Mouse (Mus musculus): ENCODE data around the gene Fgf2.

Fgf2 gene

DNA sequence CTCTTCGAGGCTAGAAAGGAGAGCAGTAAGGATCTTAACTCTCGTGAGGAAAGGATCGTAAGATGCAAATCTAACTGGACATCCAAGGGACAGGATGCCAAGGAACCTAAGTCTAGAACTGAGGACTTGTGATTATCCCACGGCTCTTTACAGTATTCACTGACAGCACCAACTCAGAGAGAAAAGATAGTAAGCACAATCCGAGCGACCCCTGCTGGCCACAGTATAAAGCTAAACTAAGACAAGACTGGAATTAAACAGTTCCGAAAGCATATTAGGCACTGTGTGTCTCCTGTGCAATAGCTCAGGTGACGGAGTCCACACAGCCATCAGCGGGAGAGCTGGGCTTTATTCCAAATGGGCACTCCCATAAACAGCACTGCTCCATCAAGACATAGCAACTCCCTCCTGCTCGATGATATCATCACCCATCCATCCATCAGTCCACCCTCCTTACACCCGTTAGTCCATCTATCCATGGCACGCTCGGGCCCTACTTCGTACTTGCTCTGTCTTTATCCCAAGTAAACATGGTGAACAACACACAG lies 66.3 kb downstream of the Fgf2 start:
- peak; percentile 55 for DNase-seq (ENCODE audit: inconsistent ontology term)

DNA sequence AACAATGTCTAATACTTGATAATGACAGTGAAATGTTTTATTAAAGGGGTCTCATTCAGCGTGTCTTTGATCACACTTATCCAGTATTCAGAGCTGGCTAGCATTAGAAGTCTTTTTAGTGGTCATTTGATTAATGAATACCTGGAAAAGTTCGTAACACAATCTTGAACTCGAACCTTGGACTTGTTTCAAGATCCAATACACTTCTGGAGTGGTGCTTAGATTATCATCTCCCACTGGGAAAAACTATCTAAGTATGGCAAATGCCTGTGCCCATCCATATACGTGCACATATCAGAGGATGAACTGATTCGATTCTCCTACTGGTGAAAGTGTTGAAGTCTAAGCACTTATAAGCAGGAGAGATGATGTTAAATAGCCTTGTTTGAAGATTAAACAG lies 70.2 kb downstream of the Fgf2 start:
- no peak for DNase-seq (ENCODE audit: inconsistent ontology term)

DNA sequence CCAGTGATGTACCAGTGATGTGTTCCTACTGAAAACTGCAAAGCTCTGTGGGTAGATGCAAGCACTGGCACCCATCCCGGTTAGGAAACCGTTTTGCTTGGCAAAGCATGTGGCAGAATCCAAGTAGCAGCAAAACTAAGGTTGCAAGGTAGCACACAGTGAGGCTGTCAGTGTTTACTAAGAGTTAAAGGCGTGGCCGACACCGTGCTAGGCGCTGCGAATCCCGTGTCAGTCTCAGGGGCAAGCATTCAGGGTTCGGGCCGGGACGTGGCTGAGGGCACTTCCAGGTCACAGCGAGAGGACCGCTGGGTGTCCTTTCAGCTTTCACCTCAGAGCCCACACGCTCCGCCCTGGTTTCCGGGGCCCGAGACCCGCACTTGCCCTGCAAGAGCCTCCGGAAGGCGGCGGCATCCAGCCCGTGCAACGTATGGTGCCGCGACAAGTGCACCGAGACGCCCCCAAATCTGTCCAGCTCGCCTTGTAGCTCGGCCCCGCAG lies 70.9 kb downstream of the Fgf2 start:
- no peak for DNase-seq (ENCODE audit: inconsistent ontology term)

DNA sequence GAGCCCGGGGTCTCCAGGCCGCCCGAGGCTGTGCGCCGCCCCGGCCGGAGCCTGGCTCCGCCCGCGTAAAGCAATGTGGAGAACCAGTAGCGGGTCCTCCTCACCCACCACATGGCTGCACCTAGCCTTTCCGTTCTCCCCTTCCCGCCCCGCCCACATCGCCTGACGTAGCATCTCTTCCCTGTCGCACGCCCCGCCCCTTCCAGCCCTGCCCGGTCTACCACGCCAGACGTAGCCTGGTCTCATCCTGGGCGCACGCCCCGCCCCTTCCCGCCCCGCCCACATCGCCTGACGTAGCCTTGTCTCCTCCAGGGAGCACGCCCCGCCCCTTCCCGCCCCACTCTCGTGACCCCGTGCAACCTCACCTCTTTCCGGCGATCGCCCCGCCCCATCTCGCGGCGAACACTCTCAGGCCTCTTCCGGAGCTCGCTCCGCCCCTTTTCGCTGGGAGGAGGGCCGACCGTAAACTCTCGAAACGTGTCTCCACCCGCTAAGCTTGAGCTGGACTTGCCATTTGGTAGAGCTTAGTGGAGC lies 71.4 kb downstream of the Fgf2 start, which contains the start of gene Spata5:
Gene Spata5 (plus strand): TSS at position 439 of the 534 bp plus-strand sequence.
- DNase-seq (ENCODE audit: inconsistent ontology term) = peak; percentile 100

DNA sequence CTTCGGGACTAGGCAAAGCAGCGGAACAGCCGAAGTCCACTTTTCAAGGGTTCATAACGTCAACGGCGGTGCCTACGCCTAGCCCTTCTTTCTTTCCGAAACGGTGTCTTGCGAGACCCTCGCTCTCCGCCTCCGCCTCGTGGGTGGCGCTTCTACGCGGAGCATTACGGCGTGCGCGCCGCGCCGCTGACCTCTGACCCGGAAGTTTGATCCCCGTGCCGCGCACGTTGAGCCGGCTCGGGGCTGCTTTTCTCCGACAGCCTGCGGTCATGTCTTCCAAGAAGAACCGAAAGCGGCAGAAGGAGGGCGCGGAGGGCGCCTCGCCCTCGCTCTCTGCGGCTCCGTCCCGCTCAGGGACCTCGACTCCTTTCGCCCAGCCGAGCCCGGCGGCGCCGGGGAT lies 71.9 kb downstream of the Fgf2 start, which contains the start of gene Nudt6:
Gene Nudt6 (minus strand): TSS at position 140 of the 400 bp plus-strand sequence.
- DNase-seq (ENCODE audit: inconsistent ontology term) = peak; percentile 97

DNA sequence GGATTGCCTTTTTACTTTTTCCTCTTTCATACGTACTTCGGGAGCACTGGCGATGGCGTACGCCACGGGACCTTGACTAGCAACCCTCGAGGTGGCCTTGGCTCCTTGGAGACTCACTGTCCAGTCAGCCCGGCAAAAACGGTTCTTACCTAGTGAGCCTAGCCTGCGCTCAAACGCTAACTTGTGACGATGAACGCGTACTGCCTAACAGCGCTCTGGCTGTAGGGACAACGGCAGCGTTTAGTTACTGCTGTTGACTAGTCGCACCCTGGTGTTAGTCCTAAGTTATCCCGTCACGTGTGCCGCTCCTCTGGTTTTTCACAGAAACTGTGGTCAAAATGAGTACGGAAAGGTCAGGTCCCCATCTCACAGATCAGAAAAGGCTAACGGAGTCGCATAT lies 72.5 kb downstream of the Fgf2 start:
- DNase-seq (ENCODE audit: inconsistent ontology term) = peak; percentile 45

DNA sequence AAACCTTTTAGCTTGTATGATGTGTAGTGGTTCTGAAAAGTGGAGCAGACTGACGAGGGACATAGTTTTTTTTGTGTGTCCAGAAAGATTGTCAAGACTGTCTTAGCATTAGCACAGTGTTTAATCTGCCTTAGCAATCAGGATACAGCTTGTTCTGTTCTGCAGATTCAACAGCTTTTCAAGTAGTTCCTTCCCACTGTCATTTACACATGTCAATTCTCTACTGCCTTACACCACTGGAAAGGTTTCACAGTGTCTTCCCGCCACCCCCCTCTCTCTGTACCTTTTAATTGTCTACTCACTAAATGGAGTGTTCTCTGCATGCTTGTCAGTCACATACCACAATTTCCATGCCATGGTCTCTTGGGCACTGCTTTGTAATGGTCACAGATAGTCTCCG lies 73.0 kb downstream of the Fgf2 start:
- DNase-seq (ENCODE audit: inconsistent ontology term) = peak; percentile 14

DNA sequence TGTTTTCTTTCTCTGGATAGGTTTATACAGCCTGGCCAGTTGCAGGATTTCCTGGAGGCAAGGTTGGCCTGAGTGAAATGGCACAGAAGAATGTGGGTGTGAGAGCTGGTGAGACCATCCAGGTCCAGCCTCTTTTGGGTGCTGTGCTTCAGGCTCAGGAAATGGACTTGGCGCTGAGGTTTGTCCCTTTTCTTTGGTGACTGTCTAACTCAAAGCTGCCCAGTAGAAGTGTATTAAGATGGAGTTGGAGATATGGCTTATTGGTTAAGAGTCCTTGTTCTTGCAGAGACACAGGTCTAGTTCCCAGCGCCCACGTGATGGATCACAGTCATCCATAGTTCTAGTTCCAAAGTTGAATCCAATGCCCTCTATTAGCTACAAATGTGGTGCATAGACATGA lies 77.9 kb downstream of the Fgf2 start:
- DNase-seq (ENCODE audit: inconsistent ontology term) = no peak

DNA sequence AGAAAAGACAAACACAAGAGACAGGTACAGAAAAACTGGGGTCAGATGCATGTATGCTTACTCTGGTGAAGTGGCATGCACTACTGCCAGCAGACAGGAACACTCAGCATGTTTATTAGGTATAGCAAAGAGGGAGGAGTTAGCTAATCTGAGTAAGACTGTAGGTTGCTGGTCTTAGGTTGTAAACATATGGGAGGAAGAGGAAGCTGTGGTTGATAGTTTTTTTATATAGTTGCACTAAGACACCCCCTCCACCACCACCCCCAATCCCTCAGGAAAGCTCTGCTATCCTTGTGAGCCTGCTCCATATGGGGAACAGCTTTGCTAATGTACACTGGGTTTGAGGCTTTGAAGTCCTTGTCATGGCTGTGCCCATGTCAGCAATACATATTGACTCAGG lies 82.2 kb downstream of the Fgf2 start:
- no peak for DNase-seq (ENCODE audit: inconsistent ontology term)

DNA sequence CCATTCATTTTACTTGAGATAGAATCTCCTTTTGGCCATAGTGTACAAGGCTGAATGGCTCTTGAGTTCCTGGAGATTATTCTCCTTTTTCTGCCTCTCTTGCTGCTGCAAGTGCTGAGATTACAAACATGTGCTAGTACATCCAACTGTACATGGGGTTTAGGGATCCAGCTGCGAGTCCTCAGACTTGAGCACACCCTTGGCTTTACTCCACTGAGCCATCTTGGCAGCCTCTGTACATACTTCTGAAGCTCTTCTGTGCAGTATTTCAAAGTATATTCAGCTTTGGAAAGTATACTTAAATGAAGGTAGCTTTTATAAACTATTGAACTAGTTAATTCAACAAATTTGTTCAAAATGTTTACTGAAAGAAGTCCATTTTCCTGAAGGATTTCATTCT lies 91.6 kb downstream of the Fgf2 start:
- no peak for DNase-seq (ENCODE audit: inconsistent ontology term)

DNA sequence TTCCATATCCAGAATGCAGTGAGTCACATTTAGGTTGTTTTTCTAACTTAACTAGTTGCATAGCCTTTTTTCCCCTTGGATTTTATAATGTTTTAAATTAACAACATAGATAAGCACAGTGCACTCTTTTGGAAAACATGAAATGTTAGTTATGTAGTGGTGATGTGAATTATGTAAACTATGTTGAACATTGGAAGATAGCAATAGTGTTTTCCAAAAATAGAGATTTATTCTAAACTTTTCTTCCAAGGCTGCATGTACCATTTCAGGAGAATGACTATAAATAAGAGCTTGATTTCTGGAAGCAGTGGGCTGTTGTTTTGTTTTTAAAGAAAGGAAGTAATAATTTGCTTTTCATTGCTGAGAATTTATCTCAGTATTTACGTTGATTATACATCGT lies 95.3 kb downstream of the Fgf2 start:
- no peak for DNase-seq (ENCODE audit: inconsistent ontology term)

DNA sequence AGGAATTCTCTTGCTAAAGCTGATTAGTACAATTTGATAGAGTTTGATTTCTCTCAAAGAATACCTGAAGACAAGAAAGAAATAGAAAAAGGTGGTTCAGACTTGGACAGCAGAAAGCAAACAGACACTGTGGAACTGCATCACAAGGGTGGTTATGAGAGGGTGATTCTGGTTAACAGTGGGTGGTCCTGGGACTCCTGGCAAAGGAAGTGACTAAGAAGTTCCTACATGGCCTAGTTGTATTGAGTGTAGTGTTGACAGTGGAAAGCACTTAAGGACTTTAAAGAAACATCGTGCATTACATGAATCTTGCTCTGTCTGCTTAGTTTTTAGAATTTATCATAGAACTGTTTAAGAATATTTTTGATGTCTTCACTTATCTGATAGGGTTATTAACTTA lies 107.8 kb downstream of the Fgf2 start:
- DNase-seq (ENCODE audit: inconsistent ontology term) = no peak
